Mouse (Mus musculus): Measurements from ENCODE around the gene Vmn2r53. TPM values are rescaled to one million over a fixed set of nuclear protein-coding genes. Genes with fewer than 3 reads are reported as not detected.
"Not testable (repeated sequence)": the region's sequence is repeated elsewhere in the genome, so short reads cannot be mapped to it uniquely, and the experiment has no call there.

Vmn2r53 gene
- total RNA-seq (2014; rRNA removed; ENCODE audit: low replicate concordance) (not detected in 2 replicates), polyA plus RNA-seq (2015; fragmentation: Nextera tagmentation; extraction: Ambion mirVana) (under 0.01 TPM in 1 of 2 replicates, not detected in the other)

- Histone ChIP-seq H3K4me1 (ENCODE audit: control insufficient read depth, insufficient read depth) (no peaks in the 10 kb centered on the region), H3K27me3 (ENCODE audit: control insufficient read depth, insufficient read depth, low read length) (no peaks in the 10 kb centered on the region), H3K4me2 (ENCODE audit: low read depth, low read length) (no peak within 1 kb of the TSS), H3K9ac (replicated peaks; ENCODE audit: low read depth, low read length) (no peak within 1 kb of the TSS), H3K4me3 (ENCODE audit: low read depth, low read length) (no peak within 1 kb of the TSS), H3K9me3 (replicated peaks; ENCODE audit: control insufficient read depth, low read length) (0 out of 2 replicates have a peak, but pooled peaks cover 12% of the 10 kb centered on the region), H3K27ac (ENCODE audit: low read depth) (no peak within 1 kb of the TSS), H3K36me3 (replicated peaks; ENCODE audit: control insufficient read depth, insufficient read depth, low read length) (no peaks in the 10 kb centered on the region)
- DNase-seq (ENCODE audit: low spot score) (no peak), ATAC-seq (ENCODE audit: insufficient read depth, low read depth) (no peak)
- TF ChIP-seq EP300 (IDR thresholded peaks at IDR 0.05; ENCODE audit: low read depth): no peak
- no peak for TF ChIP-seq CTCF (IDR thresholded peaks at IDR 0.05; ENCODE audit: low read depth)
These were observed at the start of gene Vmn2r53 for GRCm38 (mm10) chr7:12608688-12609087. Gene Vmn2r53, minus strand, starts transcription at chr7:12608788.

DNA sequence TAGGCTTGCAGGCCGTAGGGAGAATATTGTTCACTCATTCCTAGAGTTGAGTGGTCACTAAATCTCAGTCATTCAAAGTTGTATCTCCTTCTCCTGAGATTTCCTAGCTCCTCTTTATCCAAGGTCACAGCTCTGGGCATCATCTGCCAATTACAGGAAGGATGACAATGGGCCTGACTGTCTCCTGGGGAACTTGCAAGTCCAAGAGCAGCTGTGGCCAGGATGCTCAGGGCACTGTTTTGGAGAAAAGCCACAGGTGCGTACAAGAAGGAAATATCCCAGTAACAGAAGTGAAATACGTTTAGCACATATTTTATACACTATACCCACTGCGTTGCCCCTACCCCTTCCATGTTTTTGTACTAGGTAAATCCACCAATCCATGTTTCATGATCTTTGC lies 31.6 kb upstream of the Vmn2r53 start, which contains the start of gene Vmn2r54:
Gene Vmn2r54, minus strand, starts transcription at position 101 of the 400 bp plus-strand sequence.
- H3K9ac ChIP-seq (replicated peaks; ENCODE audit: low read depth, low read length); DNase-seq (ENCODE audit: low spot score); ATAC-seq (ENCODE audit: insufficient read depth, low read depth); H3K9me3 ChIP-seq (replicated peaks; ENCODE audit: control insufficient read depth, low read length); H3K27ac ChIP-seq (ENCODE audit: low read depth); H3K4me1 ChIP-seq (ENCODE audit: control insufficient read depth, insufficient read depth); H3K4me3 ChIP-seq (ENCODE audit: low read depth, low read length); H3K27me3 ChIP-seq (ENCODE audit: control insufficient read depth, insufficient read depth, low read length); H3K36me3 ChIP-seq (replicated peaks; ENCODE audit: control insufficient read depth, insufficient read depth, low read length); H3K4me2 ChIP-seq (ENCODE audit: low read depth, low read length): not testable (repeated sequence)
- WGBS: 63% methylated on average over 3 of the region's 4 CpGs

Other genes starting within 250 kb of the Vmn2r53 start
- not detected in 2 replicates for gene Vmn1r84, start 239.5 kb downstream of the Vmn2r53 start, total RNA-seq (2014; rRNA removed; ENCODE audit: low replicate concordance)
- gene Vmn1r84, start 239.5 kb downstream of the Vmn2r53 start, polyA plus RNA-seq (2015; fragmentation: Nextera tagmentation; extraction: Ambion mirVana): not detected in 2 replicates
- 1.4 and 3.6 TPM in 2 replicates for gene Zfp551, start 186.0 kb downstream of the Vmn2r53 start, total RNA-seq (2014; rRNA removed; ENCODE audit: low replicate concordance)
- 2.4 and 2.5 TPM in 2 replicates for gene Zfp551, start 186.0 kb downstream of the Vmn2r53 start, polyA plus RNA-seq (2015; fragmentation: Nextera tagmentation; extraction: Ambion mirVana)
- gene Zfp606, start 130.5 kb downstream of the Vmn2r53 start, total RNA-seq (2014; rRNA removed; ENCODE audit: low replicate concordance): 13.5 and 15.0 TPM in 2 replicates
- 12.9 and 14.2 TPM in 2 replicates for gene Zfp606, start 130.5 kb downstream of the Vmn2r53 start, polyA plus RNA-seq (2015; fragmentation: Nextera tagmentation; extraction: Ambion mirVana)
- gene 2900092C05Rik, start 96.3 kb downstream of the Vmn2r53 start, total RNA-seq (2014; rRNA removed; ENCODE audit: low replicate concordance): not detected in 2 replicates
- gene 2900092C05Rik, start 96.3 kb downstream of the Vmn2r53 start, polyA plus RNA-seq (2015; fragmentation: Nextera tagmentation; extraction: Ambion mirVana): not detected in 2 replicates
- gene Vmn2r54, start 31.5 kb upstream of the Vmn2r53 start, total RNA-seq (2014; rRNA removed; ENCODE audit: low replicate concordance): not detected in 2 replicates
- not detected in 2 replicates for gene Vmn2r54, start 31.5 kb upstream of the Vmn2r53 start, polyA plus RNA-seq (2015; fragmentation: Nextera tagmentation; extraction: Ambion mirVana)
- gene Vmn2r55, start 76.2 kb upstream of the Vmn2r53 start, total RNA-seq (2014; rRNA removed; ENCODE audit: low replicate concordance): not detected in 2 replicates
- not detected in 2 replicates for gene Vmn2r55, start 76.2 kb upstream of the Vmn2r53 start, polyA plus RNA-seq (2015; fragmentation: Nextera tagmentation; extraction: Ambion mirVana)
- not detected in 2 replicates for gene Vmn2r56, start 126.2 kb upstream of the Vmn2r53 start, total RNA-seq (2014; rRNA removed; ENCODE audit: low replicate concordance)
- not detected in 2 replicates for gene Vmn2r56, start 126.2 kb upstream of the Vmn2r53 start, polyA plus RNA-seq (2015; fragmentation: Nextera tagmentation; extraction: Ambion mirVana)
- gene Zscan18, start 194.8 kb upstream of the Vmn2r53 start, total RNA-seq (2014; rRNA removed; ENCODE audit: low replicate concordance): 1.5 and 6.3 TPM in 2 replicates
- 2.1 and 2.6 TPM in 2 replicates for gene Zscan18, start 194.8 kb upstream of the Vmn2r53 start, polyA plus RNA-seq (2015; fragmentation: Nextera tagmentation; extraction: Ambion mirVana)
- gene Zfp329, start 210.1 kb upstream of the Vmn2r53 start, total RNA-seq (2014; rRNA removed; ENCODE audit: low replicate concordance): 3.1 and 12.2 TPM in 2 replicates
- gene Zfp329, start 210.1 kb upstream of the Vmn2r53 start, polyA plus RNA-seq (2015; fragmentation: Nextera tagmentation; extraction: Ambion mirVana): 6.2 and 7.0 TPM in 2 replicates
- gene Zfp110, start 226.0 kb upstream of the Vmn2r53 start, total RNA-seq (2014; rRNA removed; ENCODE audit: low replicate concordance): 14.8 and 20.5 TPM in 2 replicates
- 15.3 and 15.9 TPM in 2 replicates for gene Zfp110, start 226.0 kb upstream of the Vmn2r53 start, polyA plus RNA-seq (2015; fragmentation: Nextera tagmentation; extraction: Ambion mirVana)